Comparison of ENCODE assay signal across 7 mouse cellular contexts in genomic region chr19:21472121-21472780, GRCm38 (mm10). TPM values are rescaled to one million over a fixed set of nuclear protein-coding genes. Genes with fewer than 3 reads are reported as not detected.
A peak's percentile ranks its signal among the peaks of the same experiment; 100 is the strongest.
DNase-seq lines count a peak whose midpoint lies in the region; ATAC-seq and TF ChIP-seq lines count a peak whose summit lies in the region.

No protein-coding gene starts in this region.

- peak; percentile 82 for TF ChIP-seq CTCF in liver, adult 2 months (IDR thresholded peaks at IDR 0.05; ENCODE audit: low read depth, low read length)

- peaks cover 9% of the 10 kb centered on the region; the same call in 1 of the 2 replicates for H3K79me2 ChIP-seq in liver, adult 2 months (ENCODE audit: control insufficient read depth, insufficient read depth, low read length)

- peak overlapping the region; percentile 43 for H3K4me3 ChIP-seq in erythroblast, embryonic 14.5 days (replicated peaks)
- H3K4me3 ChIP-seq in heart, embryonic 11.5 days (ENCODE audit: low read depth, low read length), result peak overlapping the region; percentile 52
- peak overlapping the region; percentile 53 for H3K4me3 ChIP-seq in kidney, embryonic 16.5 days (ENCODE audit: low read length)
- H3K4me3 ChIP-seq in liver, adult 2 months (ENCODE audit: insufficient read depth, low read depth, low read length), result peak overlapping the region; percentile 85

- H3K27me3 ChIP-seq in erythroblast, embryonic 14.5 days (ENCODE audit: control insufficient read depth), result peaks cover 12% of the 10 kb centered on the region
- peaks cover 21% of the 10 kb centered on the region for H3K27me3 ChIP-seq in heart, embryonic 11.5 days (ENCODE audit: control insufficient read depth, insufficient read depth, low read length)
- H3K27me3 ChIP-seq in kidney, embryonic 16.5 days (ENCODE audit: insufficient read depth, low read length), result peaks cover 23% of the 10 kb centered on the region
- H3K27me3 ChIP-seq in liver, adult 2 months (ENCODE audit: control insufficient read depth, insufficient read depth, low read length), result no peaks in the 10 kb centered on the region

- peak; percentile 89 for DNase-seq in adrenal gland, postnatal 14 days
- peak; percentile 86 for DNase-seq in liver, adult 2 months (ENCODE audit: extremely low read depth, low read depth, low spot score)
- peak; percentile 71 to 76 for DNase-seq in monocyte, adult 2 months (ENCODE audit: low read depth in 1 of 2, low spot score in 2 of 2)
- DNase-seq in spleen, postnatal 4 days (ENCODE audit: low spot score in 2 of 2), result peak; percentile 70 to 84

- no peaks in the 10 kb centered on the region; the same call in 1 of the 2 replicates for H3K4me1 ChIP-seq in erythroblast, embryonic 14.5 days (ENCODE audit: control insufficient read depth)
- no peaks in the 10 kb centered on the region for H3K4me1 ChIP-seq in heart, embryonic 11.5 days (ENCODE audit: control insufficient read depth, insufficient read depth, low read length)
- peaks cover 6% of the 10 kb centered on the region; the same call in 1 of the 2 replicates for H3K4me1 ChIP-seq in kidney, embryonic 16.5 days (ENCODE audit: insufficient read depth, low read length)
- H3K4me1 ChIP-seq in liver, adult 2 months (ENCODE audit: control insufficient read depth, insufficient read depth, low read length), result peaks cover 8% of the 10 kb centered on the region; the same call in 1 of the 2 replicates

- no peaks in the 10 kb centered on the region for H3K36me3 ChIP-seq in erythroblast, embryonic 14.5 days (ENCODE audit: control insufficient read depth)
- H3K36me3 ChIP-seq in heart, embryonic 11.5 days (ENCODE audit: control insufficient read depth, insufficient read depth, low read length), result no peaks in the 10 kb centered on the region
- no peaks in the 10 kb centered on the region for H3K36me3 ChIP-seq in kidney, embryonic 16.5 days (ENCODE audit: insufficient read depth, low read length)
- H3K36me3 ChIP-seq in liver, adult 2 months (ENCODE audit: control insufficient read depth, insufficient read depth, low read length), result no peaks in the 10 kb centered on the region

- WGBS in heart, embryonic 11.5 days (ENCODE audit: insufficient replicate concordance), result 2% methylated on average over 47 of the region's 48 CpGs
- 2% methylated on average over 44 of the region's 48 CpGs for WGBS in kidney, embryonic 16.5 days
- under 1% methylated on average over 48 of the region's 48 CpGs for WGBS in liver, adult 2 months

- TF ChIP-seq POLR2A in liver, adult 2 months (IDR thresholded peaks at IDR 0.05; ENCODE audit: extremely low read depth, insufficient read depth, low read length), result peak; percentile 60; the same call in 1 of the 2 replicates

- H3K27ac ChIP-seq in heart, embryonic 11.5 days (ENCODE audit: low read depth, low read length), result no peak overlapping the region
- no peak overlapping the region for H3K27ac ChIP-seq in kidney, embryonic 16.5 days (ENCODE audit: low read length)
- H3K27ac ChIP-seq in liver, adult 2 months (replicated peaks; ENCODE audit: insufficient read depth, low read depth, low read length), result peak overlapping the region; percentile 95

- 0 out of 2 replicates have a peak overlapping the region, but pooled peaks have one; percentile 8 for H3K9ac ChIP-seq in heart, embryonic 11.5 days (ENCODE audit: low read depth, low read length)
- H3K9ac ChIP-seq in kidney, embryonic 16.5 days (replicated peaks; ENCODE audit: low read length), result peak overlapping the region; percentile 59
- H3K9ac ChIP-seq in liver, adult 2 months (ENCODE audit: low read depth, low read length), result peak overlapping the region; percentile 93

- ATAC-seq in heart, embryonic 11.5 days (replicated peaks; ENCODE audit: insufficient number of reproducible peaks, low FRiP score, low TSS enrichment), result no peak; the same call in 1 of the 2 replicates
- ATAC-seq in kidney, embryonic 16.5 days (ENCODE audit: low FRiP score, low TSS enrichment), result peak; percentile 95

- no peaks in the 10 kb centered on the region for H3K9me3 ChIP-seq in erythroblast, embryonic 14.5 days (ENCODE audit: control insufficient read depth, low read length)
- H3K9me3 ChIP-seq in heart, embryonic 11.5 days (replicated peaks; ENCODE audit: control insufficient read depth, low read length), result no peaks in the 10 kb centered on the region
- no peaks in the 10 kb centered on the region; the same call in 1 of the 2 replicates for H3K9me3 ChIP-seq in kidney, embryonic 16.5 days (ENCODE audit: low read length)

- H3K4me2 ChIP-seq in heart, embryonic 11.5 days, result peak overlapping the region; percentile 96
- peak overlapping the region; percentile 89 for H3K4me2 ChIP-seq in kidney, embryonic 16.5 days (replicated peaks; ENCODE audit: low read depth, low read length)

RNA-seq across cellular contexts. Expression of gene Gda, which starts 1.0 kb away (rescaled TPM):
- 9.9 and 10.1 TPM in 2 replicates for total RNA-seq in adrenal gland, postnatal 14 days (2021)
- 0.02 TPM in 1 of 2 replicates, not detected in the other for polyA plus RNA-seq in erythroblast, embryonic 14.5 days (2012)
- not detected in 2 replicates for polyA plus RNA-seq in heart, embryonic 11.5 days (2014; fragmentation: Nextera tagmentation; extraction: Ambion mirVana)
- polyA plus RNA-seq in kidney, embryonic 16.5 days (2015; fragmentation: Nextera tagmentation; extraction: Ambion mirVana), result 0.06 and 0.19 TPM in 2 replicates
- total RNA-seq in liver, adult 2 months (2014; rRNA removed), result 16.0 and 23.5 TPM in 2 replicates
- 3.8 and 4.7 TPM in 2 replicates for polyA plus RNA-seq in liver, adult 2 months (2012; rRNA removed)

Comparison
In these comparisons a context has a peak if more than half of its experiments do, and no peak if none do; other contexts are left out.
1. H3K9ac ChIP-seq: peak in every context shown above with its lines; median percentile 93 in liver, adult 2 months; 59 in kidney, embryonic 16.5 days; 8 in heart, embryonic 11.5 days.